8 mouse cellular contexts compared by ENCODE assay signal in genomic region chr17:25432433-25433181, GRCm38 (mm10). TPM values are rescaled to one million over a fixed set of nuclear protein-coding genes. Genes with fewer than 3 reads are reported as not detected.
A peak's percentile ranks its signal among the peaks of the same experiment; 100 is the strongest.
DNase-seq lines count a peak whose midpoint lies in the region; ATAC-seq and TF ChIP-seq lines count a peak whose summit lies in the region.

No protein-coding gene starts in this region.

- TF ChIP-seq POLR2A in lung, adult 2 months (IDR thresholded peaks at IDR 0.05; ENCODE audit: borderline replicate concordance, extremely low read depth, low read depth, low read length): no peak

- H3K9ac ChIP-seq in forebrain, embryonic 15.5 days (replicated peaks): peak overlapping the region; percentile 73
- H3K9ac ChIP-seq in neural tube, embryonic 11.5 days (ENCODE audit: low read length): peak overlapping the region; percentile 89

- no peak for ATAC-seq in CD4-positive, CD25-positive, alpha-beta regulatory T cell, adult 4 months
- peak; percentile 17; the same call in 1 of the 2 replicates for ATAC-seq in forebrain, embryonic 15.5 days (replicated peaks)
- no peak for ATAC-seq in neural tube, embryonic 11.5 days (ENCODE audit: insufficient read depth, low FRiP score, low TSS enrichment)

- H3K4me1 ChIP-seq in lung, adult 2 months (ENCODE audit: control insufficient read depth, insufficient read depth, low read length): peaks cover 3% of the 10 kb centered on the region; the same call in 1 of the 2 replicates
- peaks cover 47% of the 10 kb centered on the region for H3K4me1 ChIP-seq in forebrain, embryonic 15.5 days
- peaks cover 4% of the 10 kb centered on the region for H3K4me1 ChIP-seq in neural tube, embryonic 11.5 days (ENCODE audit: control insufficient read depth, insufficient read depth, low read length)

- no peaks in the 10 kb centered on the region for H3K36me3 ChIP-seq in forebrain, embryonic 15.5 days
- no peaks in the 10 kb centered on the region; the same call in 1 of the 2 replicates for H3K36me3 ChIP-seq in neural tube, embryonic 11.5 days (ENCODE audit: control insufficient read depth, insufficient read depth, low read length)

- no peaks in the 10 kb centered on the region for H3K9me3 ChIP-seq in forebrain, embryonic 15.5 days
- no peaks in the 10 kb centered on the region for H3K9me3 ChIP-seq in neural tube, embryonic 11.5 days (ENCODE audit: control insufficient read depth, low read length)

- peak overlapping the region; percentile 69 for H3K4me2 ChIP-seq in forebrain, embryonic 15.5 days (replicated peaks)
- peak overlapping the region; percentile 97 for H3K4me2 ChIP-seq in neural tube, embryonic 11.5 days (ENCODE audit: low read depth)

- TF ChIP-seq CTCF in lung, adult 2 months (IDR thresholded peaks at IDR 0.05; ENCODE audit: insufficient read depth, low read length): no peak

- WGBS in lung, adult 2 months: 2% methylated on average over 53 of the region's 53 CpGs
- WGBS in forebrain, embryonic 15.5 days: under 1% methylated on average over 53 of the region's 53 CpGs
- WGBS in neural tube, embryonic 11.5 days: under 1% methylated on average over 52 of the region's 53 CpGs

- H3K27ac ChIP-seq in forebrain, embryonic 15.5 days (replicated peaks): peak overlapping the region; percentile 75
- H3K27ac ChIP-seq in neural tube, embryonic 11.5 days (ENCODE audit: low read depth, low read length): peak overlapping the region; percentile 67

- no peak overlapping the region for H3K4me3 ChIP-seq in lung, adult 2 months (replicated peaks; ENCODE audit: extremely low read depth, low read depth, low read length)
- peak overlapping the region; percentile 82 for H3K4me3 ChIP-seq in forebrain, embryonic 15.5 days
- peak overlapping the region; percentile 74 for H3K4me3 ChIP-seq in neural tube, embryonic 11.5 days (ENCODE audit: low read depth, low read length)

- peaks cover 9% of the 10 kb centered on the region; the same call in 1 of the 2 replicates for H3K27me3 ChIP-seq in forebrain, embryonic 15.5 days
- peaks cover 17% of the 10 kb centered on the region for H3K27me3 ChIP-seq in neural tube, embryonic 11.5 days (ENCODE audit: control insufficient read depth, insufficient read depth, low read length)

- peak; percentile 1 for DNase-seq in CD4-positive, CD25-positive, alpha-beta regulatory T cell, adult 2 months (ENCODE audit: low read depth, low spot score)
- peak; percentile 11 for DNase-seq in lung, adult 2 months
- DNase-seq in lung, postnatal 36 days: no peak
- peak; percentile 48 to 58 for DNase-seq in kidney, postnatal 4 days
- DNase-seq in neural tube, embryonic 11.5 days (ENCODE audit: low spot score): peak; percentile 59
- DNase-seq in MN1 (ENCODE audit: low spot score): no peak

RNA-seq across cellular contexts. Expression of gene Cacna1h, which starts 1.0 kb away (rescaled TPM):
- not detected for polyA plus RNA-seq in CD4-positive, CD25-positive, alpha-beta regulatory T cell, adult 4 months (2017; shearing (Covaris generic))
- polyA plus RNA-seq in lung, adult 2 months (2012; rRNA removed): 1.9 and 3.2 TPM in 2 replicates
- polyA plus RNA-seq in forebrain, embryonic 15.5 days (2015; fragmentation: Nextera tagmentation; extraction: Ambion mirVana): 13.8 and 15.8 TPM in 2 replicates
- 9.7 and 13.3 TPM in 2 replicates for polyA plus RNA-seq in neural tube, embryonic 11.5 days (2014; fragmentation: Nextera tagmentation; extraction: Ambion mirVana)

RNA-seq across cellular contexts. Expression of gene Tekt4, which starts 21.8 kb away (rescaled TPM):
- polyA plus RNA-seq in CD4-positive, CD25-positive, alpha-beta regulatory T cell, adult 4 months (2017; shearing (Covaris generic)): not detected
- 11.4 and 11.9 TPM in 2 replicates for polyA plus RNA-seq in lung, adult 2 months (2012; rRNA removed)
- polyA plus RNA-seq in forebrain, embryonic 15.5 days (2015; fragmentation: Nextera tagmentation; extraction: Ambion mirVana): 1.00 and 1.9 TPM in 2 replicates
- 0.25 and 0.46 TPM in 2 replicates for polyA plus RNA-seq in neural tube, embryonic 11.5 days (2014; fragmentation: Nextera tagmentation; extraction: Ambion mirVana)

Comparison
In these comparisons a context has a peak if more than half of its experiments do, and no peak if none do; other contexts are left out.
1. DNase-seq: peak in CD4-positive, CD25-positive, alpha-beta regulatory T cell, adult 2 months (single experiment), lung, adult 2 months (single experiment), kidney, postnatal 4 days (2 of 2) and neural tube, embryonic 11.5 days (single experiment); none in lung, postnatal 36 days (single experiment) and MN1 (single experiment).